Mouse (Mus musculus) heart, postnatal 0 days (tissue): ENCODE measurements at regions not wholly inside any gene's neighbourhood (a gene's known extent, or its start where the extent isn't known, plus 50 kb on each side); places are given as distances from the start of the nearest gene placed in this dataset.

Experiments used
- ATAC-seq: fragments of 200-750 bp; cut with Nextera tagmentation; 2 replicates; pipeline ENCODE4 v1.8.0; 2017; ENCODE audit warnings: low read depth, moderate number of reproducible peaks, moderate library complexity; ENCODE audit not compliant: insufficient read depth
- DNase-seq: peaks from one replicate; pipeline ENCODE4 v3.0.0-alpha.2; 2016; ENCODE audit warnings: low spot score
- H3K27ac ChIP-seq: fragments of 300-500 bp; sonication (generic); 2 replicates; pipeline ENCODE4 v1.5.1; 2014; ENCODE audit warnings: low read depth, mild to moderate bottlenecking
- H3K27me3 ChIP-seq: fragments of 300-500 bp; sonication (generic); 2 replicates; pipeline ENCODE4 v1.6.1; 2014; ENCODE audit warnings: low read length, mixed read lengths; ENCODE audit not compliant: control insufficient read depth, insufficient read depth
- H3K36me3 ChIP-seq: fragments of 300-500 bp; sonication (generic); replicated peaks from 2 replicates; pipeline ENCODE4 v1.6.1; 2014; ENCODE audit warnings: low read length, mixed read lengths; ENCODE audit not compliant: control insufficient read depth, insufficient read depth
- H3K4me1 ChIP-seq: fragments of 300-500 bp; sonication (generic); 2 replicates; pipeline ENCODE4 v1.6.1; 2014; ENCODE audit warnings: antibody characterized with exemption; ENCODE audit not compliant: control insufficient read depth, insufficient read depth
- H3K4me2 ChIP-seq: fragments of 300-500 bp; sonication (generic); 2 replicates; pipeline ENCODE4 v1.6.1; 2014; ENCODE audit warnings: low read depth, mild to moderate bottlenecking, low read length, moderate library complexity
- H3K4me3 ChIP-seq: fragments of 300-500 bp; sonication (generic); 2 replicates; pipeline ENCODE4 v1.5.1; 2014; ENCODE audit warnings: low read depth, low read length
- H3K9ac ChIP-seq: fragments of 300-500 bp; sonication (generic); replicated peaks from 2 replicates; pipeline ENCODE4 v1.6.1; 2014; ENCODE audit warnings: low read depth, low read length, mixed read lengths
- H3K9me3 ChIP-seq: fragments of 300-500 bp; sonication (generic); replicated peaks from 2 replicates; pipeline ENCODE4 v1.6.1; 2016; ENCODE audit warnings: low read length; ENCODE audit not compliant: control insufficient read depth
- CTCF ChIP-seq: IDR thresholded peaks from 2 replicates; pipeline ENCODE4 v1.5.1; 2016; ENCODE audit warnings: antibody characterized with exemption, control low read depth, low read depth
- EP300 ChIP-seq: IDR thresholded peaks from 2 replicates; pipeline ENCODE4 v1.6.1; 2016; ENCODE audit warnings: antibody characterized with exemption, low read depth
- WGBS: fragments of 180-500 bp; shearing (Covaris S2); extraction: QIAGEN DNeasy Blood & Tissue Kit; methylation state at CpG from one replicate; pipeline ENCODE4 v1.1.7; 2014; 5-methylcytosine and 5-hydroxymethylcytosine counted together

DNA sequence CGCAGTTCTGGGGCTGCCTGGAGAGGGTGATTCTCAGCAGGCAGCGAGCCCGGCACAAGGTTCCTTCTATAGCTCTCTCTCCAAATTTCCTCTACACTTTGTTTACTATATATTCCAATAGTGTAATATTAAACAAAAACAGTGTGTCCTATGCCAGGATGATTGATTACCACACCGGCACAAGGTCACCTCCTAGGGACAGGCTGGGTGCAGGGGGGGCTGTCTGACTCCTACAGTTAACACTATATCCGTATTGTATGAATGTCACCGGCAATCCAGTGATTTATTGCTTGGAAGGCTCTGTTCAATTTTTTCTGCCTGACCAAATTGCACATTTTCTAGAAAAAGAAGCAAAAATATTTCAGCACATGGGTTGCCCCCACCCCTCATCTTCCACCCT, 305.9 kb upstream of the Mgmt start:
- H3K9me3 ChIP-seq = no peaks in the 10 kb centered on the region
- WGBS = 85% methylated on average over 6 of the region's 6 CpGs
- peaks cover 18% of the 10 kb centered on the region for H3K27me3 ChIP-seq
- no peak overlapping the region for H3K4me3 ChIP-seq
- H3K4me1 ChIP-seq = no peaks in the 10 kb centered on the region
- H3K36me3 ChIP-seq = no peaks in the 10 kb centered on the region
- no peak overlapping the region for H3K4me2 ChIP-seq
- ATAC-seq = no peak
- no peak for DNase-seq
- no peak overlapping the region for H3K9ac ChIP-seq
- H3K27ac ChIP-seq = no peak overlapping the region
- no peak for TF ChIP-seq CTCF
- TF ChIP-seq EP300 = no peak

- Histone ChIP-seq H3K9ac (no peak overlapping the region), H3K4me3 (no peak overlapping the region), H3K36me3 (no peaks in the 10 kb centered on the region), H3K4me2 (no peak overlapping the region), H3K4me1 (no peaks in the 10 kb centered on the region), H3K27me3 (no peaks in the 10 kb centered on the region), H3K9me3 (no peaks in the 10 kb centered on the region), H3K27ac (no peak overlapping the region)
- ATAC-seq = no peak
- DNase-seq = no peak
- TF ChIP-seq CTCF (peak; percentile 5; the same call in 1 of the 2 replicates), EP300 (no peak)
Measured at GRCm38 (mm10) chr7:136590947-136591346, 303.5 kb upstream of the Mgmt start.

- H3K27me3 ChIP-seq = peaks cover 5% of the 10 kb centered on the region; the same call in 1 of the 2 replicates
- H3K4me2 ChIP-seq = no peak overlapping the region
- no peak overlapping the region for H3K27ac ChIP-seq
- 79% methylated on average over 7 of the region's 7 CpGs for WGBS
- no peak for DNase-seq
- H3K36me3 ChIP-seq = no peaks in the 10 kb centered on the region
- H3K4me1 ChIP-seq = no peaks in the 10 kb centered on the region
- TF ChIP-seq EP300 = no peak
- H3K4me3 ChIP-seq = no peak overlapping the region
- no peaks in the 10 kb centered on the region for H3K9me3 ChIP-seq
- no peak overlapping the region for H3K9ac ChIP-seq
- no peak for ATAC-seq
Measured at GRCm38 (mm10) chr7:136607278-136608120, 286.9 kb upstream of the Mgmt start.

DNA sequence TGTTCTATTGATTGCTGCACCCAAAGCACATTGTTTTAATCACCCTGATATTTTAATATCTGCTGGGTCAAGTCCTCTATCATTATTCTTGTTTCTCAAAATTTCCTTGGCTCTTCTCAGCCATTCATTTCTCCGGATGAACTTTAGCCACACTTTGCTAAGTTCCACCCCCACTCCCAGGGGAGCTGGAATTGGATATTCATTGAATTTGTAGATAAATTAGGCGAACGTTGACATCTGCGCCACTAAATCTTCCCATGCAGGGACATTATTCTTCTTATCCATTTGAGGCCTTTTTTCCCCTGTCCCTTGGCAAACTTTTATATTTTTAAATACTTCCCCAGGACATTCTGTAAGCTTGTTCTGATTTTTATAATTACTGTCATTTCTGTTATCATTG, 280.9 kb upstream of the Mgmt start:
- TF ChIP-seq CTCF (no peak), EP300 (no peak)
- DNase-seq (peak; percentile 10), ATAC-seq (no peak)
- H3K4me1 ChIP-seq = no peaks in the 10 kb centered on the region
- H3K4me3 ChIP-seq = no peak overlapping the region
- H3K27me3 ChIP-seq = peaks cover 5% of the 10 kb centered on the region; the same call in 1 of the 2 replicates
- H3K27ac ChIP-seq = no peak overlapping the region
- no peak overlapping the region for H3K9ac ChIP-seq
- H3K36me3 ChIP-seq = no peaks in the 10 kb centered on the region
- no peaks in the 10 kb centered on the region for H3K9me3 ChIP-seq
- 61% methylated on average over 4 of the region's 4 CpGs for WGBS
- H3K4me2 ChIP-seq = no peak overlapping the region

DNA sequence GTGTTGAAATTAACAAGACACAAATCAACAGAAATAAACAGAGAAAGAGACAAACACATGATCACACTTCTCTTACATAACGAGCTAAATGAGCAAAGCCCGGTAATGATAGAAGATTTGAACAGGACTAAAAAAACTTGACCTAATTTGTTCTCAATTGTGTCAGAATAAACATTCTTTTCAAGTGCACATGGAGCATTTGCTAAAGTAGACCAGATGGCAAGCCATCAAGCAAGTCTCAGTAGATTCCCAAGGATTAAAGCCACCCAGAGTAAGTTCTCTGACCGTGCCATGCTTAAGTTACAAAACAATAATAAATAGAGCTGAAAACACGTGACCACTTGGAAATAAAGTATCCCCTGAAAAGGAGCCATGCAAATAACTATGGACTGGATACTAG, 269.9 kb upstream of the Mgmt start:
- H3K4me3 ChIP-seq = no peak overlapping the region
- WGBS = 75% methylated on average over 4 of the region's 4 CpGs
- H3K4me1 ChIP-seq = no peaks in the 10 kb centered on the region
- H3K9me3 ChIP-seq = no peaks in the 10 kb centered on the region
- no peaks in the 10 kb centered on the region for H3K36me3 ChIP-seq
- ATAC-seq = no peak
- no peak overlapping the region for H3K4me2 ChIP-seq
- TF ChIP-seq CTCF = no peak
- TF ChIP-seq EP300 = no peak
- no peaks in the 10 kb centered on the region for H3K27me3 ChIP-seq
- H3K9ac ChIP-seq = no peak overlapping the region
- no peak overlapping the region for H3K27ac ChIP-seq
- no peak for DNase-seq

GRCm38 (mm10) chr7:136631089-136631488, 263.3 kb upstream of the Mgmt start:
- no peak overlapping the region for H3K4me3 ChIP-seq
- H3K9me3 ChIP-seq = no peaks in the 10 kb centered on the region
- DNase-seq (no peak), ATAC-seq (no peak)
- TF ChIP-seq EP300 = no peak
- TF ChIP-seq CTCF = no peak
- no peaks in the 10 kb centered on the region for H3K36me3 ChIP-seq
- no peak overlapping the region for H3K27ac ChIP-seq
- no peak overlapping the region for H3K4me2 ChIP-seq
- 0 out of 2 replicates have a peak, but pooled peaks cover 3% of the 10 kb centered on the region for H3K4me1 ChIP-seq
- 29% methylated on average over 3 of the region's 3 CpGs for WGBS
- no peaks in the 10 kb centered on the region for H3K27me3 ChIP-seq
- no peak overlapping the region for H3K9ac ChIP-seq
